ENCODE assay signal across 23 mouse cellular contexts in the genomic region with DNA sequence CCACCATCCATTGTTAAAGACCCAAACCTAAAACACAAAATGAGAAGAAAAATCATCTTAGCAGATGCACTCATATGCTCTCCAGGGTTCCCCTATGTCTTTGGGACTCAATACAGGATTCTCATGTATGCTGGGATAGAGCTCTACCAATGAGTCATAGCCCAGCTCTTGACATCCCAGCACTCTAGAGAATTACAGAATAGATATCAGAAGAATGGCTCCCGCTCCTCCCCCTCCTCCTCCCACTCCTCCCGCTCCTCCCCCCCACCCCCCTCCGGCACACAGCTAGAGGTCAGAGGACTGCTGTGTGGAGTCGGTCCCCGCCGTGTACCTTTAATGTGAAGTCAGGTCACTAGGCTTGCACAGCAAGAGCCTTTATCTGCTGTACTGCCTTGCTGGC.
"Had no signal": no experiment of that assay in that cellular context is flagged by ENCODE, and none has a peak within 500 bp of the region (broad histone marks: within the 10 kb centered on the region; RNA-seq: fewer than 3 reads in every experiment).

No protein-coding gene starts in this region.

- DNase-seq: gastrocnemius, postnatal 14 days; gastrocnemius, postnatal 36 days; heart, adult 11 months; kidney, adult 11 months; kidney, adult 2 months; kidney, adult 9 months; kidney, postnatal 14 days; kidney, postnatal 36 days; layer of hippocampus, adult 9-11 months; layer of hippocampus, postnatal 36 days; left cerebral cortex, postnatal 4 days had no signal

- ATAC-seq: hindbrain, postnatal 0 days; intestine, embryonic 16.5 days; liver, embryonic 12.5 days had no signal

- H3K4me1 ChIP-seq: hindbrain, embryonic 13.5 days; hindbrain, embryonic 15.5 days; kidney, embryonic 15.5 days; limb, embryonic 13.5 days; limb, embryonic 15.5 days had no signal

- H3K9me3 ChIP-seq: heart, embryonic 12.5 days; heart, embryonic 15.5 days; hindbrain, embryonic 13.5 days; hindbrain, embryonic 15.5 days; kidney, embryonic 15.5 days; limb, embryonic 13.5 days; limb, embryonic 15.5 days; liver, embryonic 12.5 days had no signal

- H3K27me3 ChIP-seq: heart, embryonic 12.5 days; heart, embryonic 15.5 days; hindbrain, embryonic 13.5 days; hindbrain, embryonic 15.5 days; kidney, embryonic 15.5 days; limb, embryonic 13.5 days; limb, embryonic 15.5 days; liver, embryonic 12.5 days had no signal

- H3K4me3 ChIP-seq: heart, embryonic 12.5 days; heart, embryonic 15.5 days; hindbrain, embryonic 13.5 days; hindbrain, embryonic 15.5 days; kidney, embryonic 15.5 days; limb, embryonic 13.5 days; limb, embryonic 15.5 days; liver, embryonic 12.5 days had no signal

- H3K4me2 ChIP-seq: heart, embryonic 12.5 days; heart, embryonic 15.5 days; hindbrain, embryonic 13.5 days; hindbrain, embryonic 15.5 days; kidney, embryonic 15.5 days; limb, embryonic 13.5 days; limb, embryonic 15.5 days; liver, embryonic 12.5 days had no signal

- H3K27ac ChIP-seq: heart, embryonic 15.5 days; hindbrain, embryonic 13.5 days; hindbrain, embryonic 15.5 days; hindbrain, postnatal 0 days; kidney, embryonic 15.5 days; kidney, postnatal 0 days; limb, embryonic 13.5 days; limb, embryonic 15.5 days; liver, embryonic 12.5 days; liver, embryonic 14.5 days had no signal

- H3K9ac ChIP-seq: heart, embryonic 12.5 days; heart, embryonic 15.5 days; hindbrain, embryonic 13.5 days; hindbrain, embryonic 15.5 days; kidney, embryonic 15.5 days; limb, embryonic 13.5 days; limb, embryonic 15.5 days; liver, embryonic 12.5 days; liver, embryonic 14.5 days had no signal
